Mouse (Mus musculus): Measurements from ENCODE around the gene Acr. TPM values are rescaled to one million over a fixed set of nuclear protein-coding genes. Genes with fewer than 3 reads are reported as not detected.

Acr gene
- polyA plus RNA-seq, 1 experiment from 2014 or later = not detected

- 91% methylated on average over 10 of the region's 10 CpGs for WGBS
- DNase-seq (ENCODE audit: low spot score) = no peak
- Histone ChIP-seq H3K9me3 (no peaks in the 10 kb centered on the region), H3K4me3 (no peak overlapping the region), H3K36me3 (replicated peaks) (peaks cover 11% of the 10 kb centered on the region; the same call in 1 of the 2 replicates), H3K4me1 (peaks cover 25% of the 10 kb centered on the region), H3K27ac (replicated peaks) (no peak overlapping the region), H3K27me3 (replicated peaks; ENCODE audit: low read depth, poor library complexity, severe bottlenecking) (peaks cover 46% of the 10 kb centered on the region)
Measured at GRCm38 (mm10) chr15:89528923-89529322, 39.2 kb upstream of the Acr start.

- peak; percentile 77 for DNase-seq (ENCODE audit: low spot score)
- no peaks in the 10 kb centered on the region for H3K9me3 ChIP-seq
- H3K4me1 ChIP-seq = peaks cover 16% of the 10 kb centered on the region
- H3K27ac ChIP-seq (replicated peaks) = no peak overlapping the region
- peaks cover 32% of the 10 kb centered on the region for H3K27me3 ChIP-seq (replicated peaks; ENCODE audit: low read depth, poor library complexity, severe bottlenecking)
- WGBS = 5% methylated on average over 4 of the region's 4 CpGs
- peaks cover 10% of the 10 kb centered on the region; the same call in 1 of the 2 replicates for H3K36me3 ChIP-seq (replicated peaks)
- H3K4me3 ChIP-seq = no peak overlapping the region
Measured at GRCm38 (mm10) chr15:89530336-89530735, 37.8 kb upstream of the Acr start.

DNA sequence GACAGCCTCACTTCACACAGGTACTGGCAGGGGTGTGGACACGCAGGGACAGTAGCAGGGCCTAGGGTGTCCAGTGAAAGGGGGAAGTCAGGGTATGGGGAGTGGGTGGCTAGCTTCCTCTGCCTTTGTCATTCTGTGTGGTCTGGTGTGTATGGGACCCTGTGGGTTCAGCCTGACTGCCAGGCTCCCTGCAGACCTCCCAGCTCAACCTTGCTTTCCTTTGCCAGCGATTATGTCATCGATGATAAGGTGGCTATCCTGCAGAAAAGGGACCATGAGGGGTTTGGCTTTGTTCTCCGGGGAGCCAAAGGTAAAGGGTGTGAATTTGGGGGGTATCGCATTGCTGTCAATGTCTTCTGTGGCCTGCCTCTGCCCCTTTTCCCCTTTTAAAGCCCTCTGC is 36.7 kb upstream of the Acr start:
- H3K4me1 ChIP-seq = peaks cover 16% of the 10 kb centered on the region
- H3K27ac ChIP-seq (replicated peaks) = no peak overlapping the region
- H3K36me3 ChIP-seq (replicated peaks) = peaks cover 5% of the 10 kb centered on the region; the same call in 1 of the 2 replicates
- no peak overlapping the region for H3K4me3 ChIP-seq
- H3K9me3 ChIP-seq = no peaks in the 10 kb centered on the region
- no peak for DNase-seq (ENCODE audit: low spot score)
- peaks cover 25% of the 10 kb centered on the region for H3K27me3 ChIP-seq (replicated peaks; ENCODE audit: low read depth, poor library complexity, severe bottlenecking)
- WGBS = 90% methylated on average over 5 of the region's 5 CpGs

DNA sequence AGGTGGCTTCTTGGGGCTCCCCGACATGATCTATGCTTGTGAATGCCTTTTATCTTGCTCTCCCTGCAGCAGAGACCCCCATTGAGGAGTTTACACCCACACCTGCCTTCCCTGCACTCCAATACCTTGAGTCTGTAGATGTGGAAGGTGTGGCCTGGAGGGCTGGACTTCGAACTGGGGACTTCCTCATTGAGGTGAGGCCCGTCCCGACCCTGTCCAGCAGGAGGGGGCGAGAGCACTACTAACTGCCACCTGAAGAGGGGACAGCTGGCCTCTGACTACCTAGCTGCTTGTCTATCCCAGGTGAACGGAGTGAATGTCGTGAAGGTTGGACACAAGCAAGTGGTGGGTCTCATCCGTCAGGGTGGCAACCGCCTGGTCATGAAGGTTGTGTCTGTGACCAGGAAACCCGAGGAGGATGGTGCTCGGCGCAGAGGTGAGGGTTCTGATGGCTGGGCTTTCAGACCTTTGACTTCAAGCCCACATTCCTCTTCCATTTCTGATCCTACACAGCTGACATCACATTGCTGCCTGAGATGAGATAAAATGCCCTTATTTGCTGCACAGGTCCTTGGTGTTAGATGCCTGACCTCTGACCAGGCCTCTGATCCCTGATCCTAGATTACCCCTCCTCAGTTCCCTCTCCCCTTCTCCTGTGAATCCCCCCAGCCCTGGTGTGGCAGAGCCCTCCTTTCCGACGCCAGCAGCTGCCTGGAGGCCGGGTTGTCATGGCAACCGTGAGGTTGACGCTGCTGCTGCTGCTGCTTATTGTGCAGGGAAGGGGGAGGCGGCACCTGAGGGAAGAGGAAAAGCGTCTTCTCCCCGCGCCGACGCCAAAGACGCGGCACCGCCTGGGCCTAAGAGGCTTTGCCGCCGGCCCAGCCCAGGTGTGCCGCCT is 35.9 kb upstream of the Acr start:
- H3K4me1 ChIP-seq = peaks cover 16% of the 10 kb centered on the region

DNA sequence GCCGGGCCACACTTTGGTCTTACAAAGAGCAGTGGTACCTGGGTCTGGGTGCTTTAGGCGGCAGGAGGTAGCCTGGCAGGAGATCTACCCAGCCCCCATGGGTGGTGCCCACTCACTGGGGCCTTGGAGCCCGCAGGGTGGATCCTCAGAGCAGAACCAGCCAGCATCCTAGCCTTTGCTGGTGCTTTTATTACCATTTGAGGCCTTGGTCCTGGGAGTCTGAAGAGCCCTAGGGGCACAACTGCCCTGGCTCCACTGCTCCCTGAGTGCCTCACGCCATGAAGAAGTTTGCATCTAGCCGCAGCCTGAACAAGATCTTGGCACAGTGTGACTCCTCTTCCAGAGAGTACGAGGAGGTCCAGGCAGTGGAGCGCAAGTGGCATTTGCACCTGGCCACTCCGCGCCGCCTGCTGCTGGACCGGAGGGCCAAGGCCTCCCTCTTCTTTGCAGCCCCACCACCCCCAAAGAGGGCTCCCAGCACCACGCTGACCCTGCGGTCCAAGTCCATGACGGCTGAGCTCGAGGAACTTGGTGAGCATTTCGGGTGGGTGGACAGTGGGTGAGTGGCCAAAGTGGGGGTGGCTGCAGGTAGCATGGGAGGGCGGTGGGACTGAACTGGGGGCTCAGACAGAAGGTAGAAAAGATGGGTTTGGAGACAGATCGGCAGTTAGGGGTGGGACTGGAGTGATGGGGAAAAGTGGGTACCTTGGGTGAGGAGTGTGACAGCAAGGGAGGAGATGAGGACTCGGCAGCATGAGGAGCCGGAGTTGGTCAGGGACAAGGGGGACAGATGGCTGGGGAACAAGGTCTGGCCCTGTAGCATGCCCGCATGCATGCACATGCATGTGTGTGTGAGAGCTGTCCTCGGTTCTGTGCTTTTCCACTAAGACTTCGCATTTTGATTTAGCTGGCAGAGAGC is 34.9 kb upstream of the Acr start:
- WGBS = 69% methylated on average over 23 of the region's 23 CpGs
- H3K27ac ChIP-seq (replicated peaks) = peak overlapping the region; percentile 76

More for the DNA sequence above, 35.9 kb upstream of the Acr start:
- Histone ChIP-seq H3K9me3 (no peaks in the 10 kb centered on the region), H3K27ac (replicated peaks) (peak overlapping the region; percentile 76), H3K36me3 (replicated peaks) (no peaks in the 10 kb centered on the region), H3K27me3 (replicated peaks; ENCODE audit: low read depth, poor library complexity, severe bottlenecking) (peaks cover 25% of the 10 kb centered on the region), H3K4me3 (peak overlapping the region; percentile 53)
- WGBS = 20% methylated on average over 29 of the region's 29 CpGs
- peak; percentile 86 for DNase-seq (ENCODE audit: low spot score)

GRCm38 (mm10) chr15:89533843-89534207 is 34.3 kb upstream of the Acr start:
- Histone ChIP-seq H3K4me3 (no peak overlapping the region), H3K4me1 (peaks cover 16% of the 10 kb centered on the region), H3K27me3 (replicated peaks; ENCODE audit: low read depth, poor library complexity, severe bottlenecking) (peaks cover 25% of the 10 kb centered on the region), H3K9me3 (no peaks in the 10 kb centered on the region), H3K36me3 (replicated peaks) (no peaks in the 10 kb centered on the region), H3K27ac (replicated peaks) (no peak overlapping the region)
- WGBS = 89% methylated on average over 10 of the region's 10 CpGs
- no peak for DNase-seq (ENCODE audit: low spot score)

More for the DNA sequence above, 34.9 kb upstream of the Acr start:
- H3K4me1 ChIP-seq = peaks cover 16% of the 10 kb centered on the region
- DNase-seq (ENCODE audit: low spot score) = no peak
- H3K27me3 ChIP-seq (replicated peaks; ENCODE audit: low read depth, poor library complexity, severe bottlenecking) = peaks cover 25% of the 10 kb centered on the region
- H3K36me3 ChIP-seq (replicated peaks) = no peaks in the 10 kb centered on the region
- H3K4me3 ChIP-seq = peak overlapping the region; percentile 53
- no peaks in the 10 kb centered on the region for H3K9me3 ChIP-seq

GRCm38 (mm10) chr15:89544171-89544570 is 24.0 kb upstream of the Acr start:
- no peak for DNase-seq (ENCODE audit: low spot score)
- Histone ChIP-seq H3K4me1 (peaks cover 20% of the 10 kb centered on the region), H3K27ac (replicated peaks) (no peak overlapping the region), H3K4me3 (no peak overlapping the region), H3K36me3 (replicated peaks) (peaks cover 41% of the 10 kb centered on the region), H3K27me3 (replicated peaks; ENCODE audit: low read depth, poor library complexity, severe bottlenecking) (peaks cover 42% of the 10 kb centered on the region), H3K9me3 (0 out of 2 replicates have a peak, but pooled peaks cover 6% of the 10 kb centered on the region)
- 73% methylated on average over 7 of the region's 7 CpGs for WGBS

DNA sequence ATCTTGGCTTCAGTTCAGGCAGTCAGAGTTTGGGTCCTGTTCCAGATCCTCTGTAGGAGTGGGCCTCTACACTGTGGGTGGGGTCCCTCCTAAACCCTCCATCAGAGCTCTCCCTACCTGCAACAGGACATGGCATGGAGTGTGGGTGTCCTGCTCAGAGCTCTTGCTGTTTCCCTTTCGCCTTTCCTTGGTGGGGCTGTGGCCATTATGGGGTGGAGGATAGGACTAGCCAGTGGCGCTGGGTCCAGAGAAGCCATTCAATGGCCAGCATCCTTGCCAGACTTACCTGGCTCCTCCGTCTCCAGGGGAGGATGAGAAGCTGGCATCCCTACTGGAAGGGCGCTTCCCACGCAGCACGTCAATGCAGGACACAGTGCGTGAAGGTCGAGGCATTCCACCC is 20.8 kb upstream of the Acr start:
- H3K36me3 ChIP-seq (replicated peaks) = peaks cover 56% of the 10 kb centered on the region
- H3K27me3 ChIP-seq (replicated peaks; ENCODE audit: low read depth, poor library complexity, severe bottlenecking) = peaks cover 58% of the 10 kb centered on the region
- DNase-seq (ENCODE audit: low spot score) = no peak
- peak overlapping the region; percentile 72; the same call in 1 of the 2 replicates for H3K27ac ChIP-seq (replicated peaks)
- 0 out of 2 replicates have a peak, but pooled peaks cover 6% of the 10 kb centered on the region for H3K9me3 ChIP-seq
- WGBS = 45% methylated on average over 8 of the region's 8 CpGs
- peak overlapping the region; percentile 55 for H3K4me3 ChIP-seq
- peaks cover 20% of the 10 kb centered on the region for H3K4me1 ChIP-seq

GRCm38 (mm10) chr15:89547824-89548601 is 20.1 kb upstream of the Acr start:
- 11% methylated on average over 58 of the region's 58 CpGs for WGBS
- Histone ChIP-seq H3K4me1 (peaks cover 20% of the 10 kb centered on the region), H3K4me3 (peak overlapping the region; percentile 55), H3K27me3 (replicated peaks; ENCODE audit: low read depth, poor library complexity, severe bottlenecking) (peaks cover 58% of the 10 kb centered on the region), H3K27ac (replicated peaks) (peak overlapping the region; percentile 72; the same call in 1 of the 2 replicates), H3K9me3 (0 out of 2 replicates have a peak, but pooled peaks cover 2% of the 10 kb centered on the region), H3K36me3 (replicated peaks) (peaks cover 53% of the 10 kb centered on the region)
- DNase-seq (ENCODE audit: low spot score) = peak; percentile 82

- Histone ChIP-seq H3K27me3 (replicated peaks; ENCODE audit: low read depth, poor library complexity, severe bottlenecking) (peaks cover 58% of the 10 kb centered on the region), H3K9me3 (no peaks in the 10 kb centered on the region)
Measured at GRCm38 (mm10) chr15:89548837-89549236, 19.3 kb upstream of the Acr start.

DNA sequence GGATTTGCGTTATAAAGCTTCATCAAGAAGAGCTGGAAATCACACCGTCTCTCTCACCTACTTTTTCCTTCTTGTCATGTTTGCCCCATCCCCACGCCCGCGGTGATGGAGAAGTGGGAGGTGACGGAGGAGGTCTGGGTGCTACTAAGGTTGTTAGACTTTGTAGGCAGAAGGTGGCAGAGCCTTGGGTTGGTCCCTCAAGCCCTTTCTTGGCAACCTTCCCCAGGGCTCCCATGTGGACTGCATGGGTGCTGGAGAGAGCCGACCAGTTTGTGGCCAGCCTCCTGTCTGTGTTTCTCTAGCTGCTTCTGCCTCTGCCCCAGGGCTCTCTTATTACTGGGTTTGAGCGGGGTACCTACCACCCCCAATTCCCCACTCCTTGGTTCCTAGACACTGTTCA is 17.6 kb upstream of the Acr start:
- peaks cover 33% of the 10 kb centered on the region for H3K36me3 ChIP-seq (replicated peaks)
- DNase-seq (ENCODE audit: low spot score) = no peak
- no peak overlapping the region for H3K4me3 ChIP-seq
- H3K4me1 ChIP-seq = peaks cover 20% of the 10 kb centered on the region
- H3K27me3 ChIP-seq (replicated peaks; ENCODE audit: low read depth, poor library complexity, severe bottlenecking) = peaks cover 67% of the 10 kb centered on the region
- H3K9me3 ChIP-seq = no peaks in the 10 kb centered on the region
- no peak overlapping the region for H3K27ac ChIP-seq (replicated peaks)
- 91% methylated on average over 8 of the region's 8 CpGs for WGBS

More at GRCm38 (mm10) chr15:89548837-89549236, 19.3 kb upstream of the Acr start:
- Histone ChIP-seq H3K36me3 (replicated peaks) (peaks cover 45% of the 10 kb centered on the region), H3K4me3 (peak overlapping the region; percentile 55), H3K27ac (replicated peaks) (no peak overlapping the region; the same call in 1 of the 2 replicates), H3K4me1 (peaks cover 20% of the 10 kb centered on the region)
- no peak for DNase-seq (ENCODE audit: low spot score)
- WGBS = 41% methylated on average over 11 of the region's 11 CpGs

Data from embryonic facial prominence, embryonic 10.5 days (tissue).